Mouse (Mus musculus) heart, embryonic 14.5 days (tissue): ENCODE data around the gene Synj2. TPM values are rescaled to one million over a fixed set of nuclear protein-coding genes. Genes with fewer than 3 reads are reported as not detected.

Experiments used
- ATAC-seq: fragments of 200-750 bp; cut with Nextera tagmentation; 2 replicates; pipeline ENCODE4 v1.8.0; 2017; ENCODE audit warnings: low read depth, moderate TSS enrichment; ENCODE audit not compliant: insufficient number of reproducible peaks, insufficient read depth, low FRiP score
- H3K27ac ChIP-seq, 2 experiments: fragments of 200-500 bp in 1 of 2; fragments of 300-500 bp in 1 of 2; sonication (generic) in 1 of 2; replicated peaks in 1 of 2; 2 replicates each; pipeline ENCODE4 v1.5.1; 2012 to 2014; ENCODE audit warnings: low read depth in 2 of 2, low read length in 2 of 2, control low read depth in 1 of 2, mild to moderate bottlenecking in 1 of 2, mixed read lengths in 1 of 2; ENCODE audit not compliant: control insufficient read depth in 1 of 2, insufficient read depth in 1 of 2
- H3K27me3 ChIP-seq: fragments of 300-500 bp; sonication (generic); 2 replicates; pipeline ENCODE4 v1.6.1; 2014; ENCODE audit warnings: mild to moderate bottlenecking, low read length, control low read depth; ENCODE audit not compliant: control insufficient read depth, insufficient read depth
- H3K36me3 ChIP-seq: fragments of 300-500 bp; sonication (generic); 2 replicates; pipeline ENCODE4 v1.6.1; 2014; ENCODE audit warnings: mild to moderate bottlenecking, control low read depth, low read length, mixed read lengths; ENCODE audit not compliant: control insufficient read depth, insufficient read depth
- H3K4me1 ChIP-seq, 2 experiments: fragments of 200-500 bp in 1 of 2; fragments of 300-500 bp in 1 of 2; sonication (generic) in 1 of 2; 2 replicates each; pipeline ENCODE4 v1.6.1; 2012 to 2014; ENCODE audit warnings: low read length in 2 of 2, control low read depth in 1 of 2, mixed read lengths in 1 of 2; ENCODE audit not compliant: control insufficient read depth in 2 of 2, insufficient read depth in 2 of 2
- H3K4me2 ChIP-seq: fragments of 300-500 bp; sonication (generic); 2 replicates; pipeline ENCODE4 v1.6.1; 2014; ENCODE audit warnings: mild to moderate bottlenecking, low read length
- H3K4me3 ChIP-seq, 2 experiments: fragments of 200-500 bp in 1 of 2; fragments of 300-500 bp in 1 of 2; sonication (generic) in 1 of 2; 2 replicates each; pipeline ENCODE4 v1.5.1; 2012 to 2014; ENCODE audit warnings: low read length in 2 of 2, mild to moderate bottlenecking in 2 of 2, control low read depth in 1 of 2, low read depth in 1 of 2, moderate library complexity in 1 of 2; ENCODE audit not compliant: control insufficient read depth in 1 of 2, insufficient read depth in 1 of 2
- H3K9ac ChIP-seq: fragments of 300-500 bp; sonication (generic); 2 replicates; pipeline ENCODE4 v1.6.1; 2014; ENCODE audit warnings: mild to moderate bottlenecking, low read length
- H3K9me3 ChIP-seq: fragments of 300-500 bp; sonication (generic); 2 replicates; pipeline ENCODE4 v1.6.1; 2016; ENCODE audit warnings: low read length, control low read depth; ENCODE audit not compliant: control insufficient read depth
- WGBS: fragments of 180-500 bp; shearing (Covaris S2); extraction: QIAGEN DNeasy Blood & Tissue Kit; methylation state at CpG from one replicate; pipeline ENCODE4 v1.1.7; 2014; 5-methylcytosine and 5-hydroxymethylcytosine counted together
- polyA plus RNA-seq: library from polyadenylated mRNA; unstranded; fragments of >200 nt; fragmentation: Nextera tagmentation; extraction: Ambion mirVana; gene quantifications from 2 replicates; pipeline ENCODE4 v1.2.1, GENCODE M21; 2014

The Synj2 gene
- polyA plus RNA-seq, 1 experiment from 2014 or later = 4.3 TPM

- no peaks in the 10 kb centered on the region for H3K9me3 ChIP-seq
- peak overlapping the region in 1 of 2 experiments; percentile 53; a peak in 1 of 4 replicates for H3K27ac ChIP-seq
- H3K27me3 ChIP-seq = no peaks in the 10 kb centered on the region; the same call in 1 of the 2 replicates
- H3K9ac ChIP-seq = peak overlapping the region; percentile 66
- H3K4me1 ChIP-seq = peaks cover 3 to 7% of the 10 kb centered on the region in 2 experiments; a peak in 2 of 4 replicates
- peaks cover 13% of the 10 kb centered on the region for H3K36me3 ChIP-seq
- ATAC-seq = peak; percentile 83
- H3K4me2 ChIP-seq = peak overlapping the region; percentile 71
- WGBS = 2% methylated on average over 30 of the region's 30 CpGs
- peak overlapping the region; percentile 35 to 43 for H3K4me3 ChIP-seq
Measured at GRCm38 (mm10) chr17:5934554-5935324, 6.3 kb upstream of the Synj2 start.

- Histone ChIP-seq H3K4me1 (peaks cover 3 to 8% of the 10 kb centered on the region in 2 experiments; a peak in 3 of 4 replicates), H3K4me3 (no peak overlapping the region), H3K27ac (no peak overlapping the region), H3K27me3 (no peaks in the 10 kb centered on the region; the same call in 1 of the 2 replicates), H3K4me2 (no peak overlapping the region), H3K9ac (no peak overlapping the region), H3K9me3 (no peaks in the 10 kb centered on the region), H3K36me3 (peaks cover 6% of the 10 kb centered on the region)
- 70% methylated on average over 3 of the region's 3 CpGs for WGBS
- no peak for ATAC-seq
Measured at GRCm38 (mm10) chr17:5935680-5936079, 5.4 kb upstream of the Synj2 start.

DNA sequence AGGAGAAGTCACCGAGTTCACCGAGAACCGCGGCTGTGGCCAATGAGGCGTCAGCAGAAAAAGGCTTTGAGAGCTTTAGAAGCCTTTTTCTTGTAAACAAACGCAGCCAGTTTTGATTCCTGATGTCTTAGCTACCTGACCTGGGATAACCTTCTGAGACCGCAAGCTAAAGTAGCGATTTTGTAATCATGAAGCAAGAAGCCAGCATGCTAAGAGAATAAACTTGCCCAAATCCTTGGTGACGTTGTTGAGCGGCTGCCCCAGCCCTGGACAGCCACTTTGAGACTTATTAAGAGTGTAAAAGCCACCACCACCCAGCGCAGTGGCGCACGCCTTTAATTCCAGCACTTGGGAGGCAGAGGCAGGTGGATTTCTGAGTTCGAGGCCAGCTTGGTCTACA is 4.8 kb upstream of the Synj2 start:
- no peaks in the 10 kb centered on the region for H3K9me3 ChIP-seq
- no peak overlapping the region for H3K4me2 ChIP-seq
- no peak overlapping the region for H3K27ac ChIP-seq
- no peaks in the 10 kb centered on the region; the same call in 1 of the 2 replicates for H3K27me3 ChIP-seq
- no peak overlapping the region for H3K9ac ChIP-seq
- no peak for ATAC-seq
- peaks cover 3 to 10% of the 10 kb centered on the region in 2 experiments; a peak in 3 of 4 replicates for H3K4me1 ChIP-seq
- H3K36me3 ChIP-seq = peaks cover 3% of the 10 kb centered on the region
- WGBS = 87% methylated on average over 14 of the region's 14 CpGs
- H3K4me3 ChIP-seq = no peak overlapping the region

DNA sequence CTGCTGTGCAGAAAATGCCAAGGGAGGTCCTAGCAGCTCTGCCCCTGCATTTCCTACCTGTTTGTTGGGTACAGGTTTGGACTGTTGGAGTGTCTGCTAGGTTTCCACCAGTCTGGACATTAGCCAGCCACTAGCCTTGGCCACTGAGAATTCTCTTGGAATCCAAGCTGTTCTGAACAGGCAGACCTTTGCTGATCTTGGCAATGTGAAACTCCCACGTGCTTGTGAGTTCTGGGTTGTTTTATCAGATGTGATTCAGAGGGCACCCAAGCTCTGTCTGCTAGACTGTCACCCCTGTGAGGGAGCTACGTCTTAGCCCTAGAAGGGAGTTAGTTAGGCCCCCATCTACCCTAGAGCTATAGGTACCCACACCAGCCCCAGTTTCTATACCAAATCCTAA is 3.6 kb upstream of the Synj2 start:
- Histone ChIP-seq H3K9ac (no peak overlapping the region), H3K36me3 (no peaks in the 10 kb centered on the region), H3K4me3 (no peak overlapping the region), H3K4me2 (no peak overlapping the region), H3K9me3 (no peaks in the 10 kb centered on the region), H3K27me3 (no peaks in the 10 kb centered on the region; the same call in 1 of the 2 replicates), H3K27ac (no peak overlapping the region), H3K4me1 (peaks cover 3 to 20% of the 10 kb centered on the region in 2 experiments)
- 58% methylated on average over 2 of the region's 2 CpGs for WGBS
- ATAC-seq = no peak

- no peaks in the 10 kb centered on the region for H3K36me3 ChIP-seq
Measured at GRCm38 (mm10) chr17:5939871-5940270, 1.2 kb upstream of the Synj2 start.

DNA sequence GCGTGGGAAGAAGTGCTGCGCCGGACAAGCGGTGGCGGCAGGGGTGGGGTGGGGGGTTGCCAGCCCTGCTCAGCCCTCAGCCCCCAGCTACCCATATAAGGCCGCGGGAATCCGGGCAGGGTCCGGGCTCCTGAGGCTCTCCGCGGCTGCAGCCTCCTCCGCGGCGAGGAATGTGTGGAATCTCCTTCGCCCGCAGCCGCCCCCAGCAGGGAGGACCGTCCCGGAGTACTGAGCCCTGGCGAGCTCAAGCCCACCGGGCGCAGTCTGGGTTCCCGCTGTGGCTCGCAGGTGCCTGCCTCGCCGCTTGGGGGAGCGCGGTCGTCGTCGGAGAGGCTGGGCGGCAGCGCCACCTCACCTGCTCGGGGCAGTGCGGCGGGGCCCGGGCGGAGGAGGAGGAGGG is 288 bp upstream of the Synj2 start:
- Histone ChIP-seq H3K36me3 (no peaks in the 10 kb centered on the region), H3K4me3 (peak overlapping the region; percentile 51 to 79), H3K4me2 (peak overlapping the region; percentile 91), H3K9ac (peak overlapping the region; percentile 75), H3K27me3 (no peaks in the 10 kb centered on the region; the same call in 1 of the 2 replicates), H3K4me1 (peaks cover 0 to 18% of the 10 kb centered on the region in 2 experiments), H3K9me3 (no peaks in the 10 kb centered on the region), H3K27ac (no peak overlapping the region)
- ATAC-seq = peak; percentile 83
- WGBS = 0% methylated on average over 24 of the region's 38 CpGs

More at GRCm38 (mm10) chr17:5939871-5940270, 1.2 kb upstream of the Synj2 start:
- peaks cover 0 to 20% of the 10 kb centered on the region in 2 experiments for H3K4me1 ChIP-seq
- 66% methylated on average over 12 of the region's 12 CpGs for WGBS
- H3K9ac ChIP-seq = no peak overlapping the region
- H3K9me3 ChIP-seq = no peaks in the 10 kb centered on the region
- no peak overlapping the region for H3K27ac ChIP-seq
- no peak overlapping the region for H3K4me3 ChIP-seq
- no peak overlapping the region for H3K4me2 ChIP-seq
- no peaks in the 10 kb centered on the region; the same call in 1 of the 2 replicates for H3K27me3 ChIP-seq
- no peak for ATAC-seq

GRCm38 (mm10) chr17:5942156-5942555 is 1.1 kb downstream of the Synj2 start:
- H3K27me3 ChIP-seq = no peaks in the 10 kb centered on the region; the same call in 1 of the 2 replicates
- WGBS = 56% methylated on average over 3 of the region's 3 CpGs
- peak overlapping the region in 1 of 2 experiments; percentile 61; a peak in 1 of 4 replicates for H3K27ac ChIP-seq

More at GRCm38 (mm10) chr17:5942156-5942555, 1.1 kb downstream of the Synj2 start:
- ATAC-seq = no peak
- Histone ChIP-seq H3K4me3 (peak overlapping the region; percentile 74 to 79; a peak in 3 of 4 replicates), H3K9ac (peak overlapping the region; percentile 91), H3K36me3 (no peaks in the 10 kb centered on the region), H3K4me1 (peaks cover 0 to 18% of the 10 kb centered on the region in 2 experiments), H3K4me2 (peak overlapping the region; percentile 91), H3K9me3 (no peaks in the 10 kb centered on the region)
